Mouse (Mus musculus): Measurements from ENCODE around the gene Exosc2.

The Exosc2 gene

DNA sequence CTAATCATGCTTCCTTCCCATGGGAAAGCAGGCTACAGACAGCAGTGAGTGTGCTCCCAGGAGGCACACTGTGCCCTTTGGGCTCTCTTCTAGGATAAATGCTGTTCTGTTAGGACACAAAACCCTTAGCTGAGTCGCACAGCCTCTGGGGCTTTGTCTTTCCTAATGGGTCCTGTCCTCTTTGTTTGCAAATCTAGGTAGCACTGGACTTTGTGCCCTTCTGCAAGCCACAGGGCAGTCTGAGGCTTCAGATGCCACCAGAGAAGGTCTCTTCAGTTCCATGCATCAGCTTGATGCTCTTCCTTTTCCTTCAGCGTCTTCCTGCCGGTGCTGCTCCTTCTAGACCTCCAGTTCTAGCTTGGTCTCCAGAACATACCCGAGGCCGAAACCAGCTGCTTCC, 60.1 kb downstream of the Exosc2 start:
- DNase-seq: no peak
